In the genomic region with DNA sequence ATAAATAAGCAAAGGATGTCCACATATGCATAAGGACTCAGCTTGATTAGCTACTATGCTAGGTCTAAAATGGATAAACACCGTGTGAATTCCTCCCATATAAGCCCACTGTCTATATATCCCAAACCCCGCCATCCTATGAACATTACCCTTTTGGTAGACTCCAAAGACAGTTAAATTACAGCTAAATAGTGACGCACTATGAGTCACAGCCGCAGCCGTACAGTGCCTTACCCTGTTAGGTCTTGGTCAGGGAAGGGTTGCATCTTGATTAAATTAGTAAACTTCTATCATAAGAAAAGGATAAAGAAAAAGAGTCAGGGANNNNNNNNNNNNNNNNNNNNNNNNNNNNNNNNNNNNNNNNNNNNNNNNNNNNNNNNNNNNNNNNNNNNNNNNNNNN, we compare ENCODE assay signal across 21 mouse cellular contexts.
DNase-seq lines count a peak whose midpoint lies in the region; ATAC-seq and TF ChIP-seq lines count a peak whose summit lies in the region.
"Had no signal": no experiment of that assay in that cellular context is flagged by ENCODE, and none has a peak within 500 bp of the region (broad histone marks: within the 10 kb centered on the region; RNA-seq: fewer than 3 reads in every experiment).

No protein-coding gene starts in this region.

- H3K27me3 ChIP-seq in midbrain, embryonic 11.5 days (ENCODE audit: control insufficient read depth, insufficient read depth, low read length), result no peaks in the 10 kb centered on the region
- H3K27me3 ChIP-seq in midbrain, embryonic 13.5 days, result no peaks in the 10 kb centered on the region
- H3K27me3 ChIP-seq in C2C12 (ENCODE audit: control insufficient read depth, insufficient read depth, insufficient read length), result no peaks in the 10 kb centered on the region
- H3K27me3 ChIP-seq in intestine, postnatal 0 days (replicated peaks; ENCODE audit: control insufficient read depth, insufficient read depth, low read length), result no peaks in the 10 kb centered on the region
- H3K27me3 ChIP-seq: embryonic facial prominence, embryonic 12.5 days; forebrain, embryonic 13.5 days; forebrain, embryonic 15.5 days had no signal

- H3K4me2 ChIP-seq in midbrain, embryonic 11.5 days, result no peak overlapping the region
- no peak overlapping the region for H3K4me2 ChIP-seq in midbrain, embryonic 13.5 days (replicated peaks)
- no peak overlapping the region for H3K4me2 ChIP-seq in intestine, postnatal 0 days (replicated peaks; ENCODE audit: low read depth)
- H3K4me2 ChIP-seq: embryonic facial prominence, embryonic 12.5 days; forebrain, embryonic 13.5 days; forebrain, embryonic 15.5 days had no signal

- peak; percentile 21 for DNase-seq in midbrain, embryonic 11.5 days (ENCODE audit: low spot score, missing footprints)
- no peak for DNase-seq in embryo, embryonic 9.5 days (ENCODE audit: extremely low spot score)
- DNase-seq: adrenal gland, adult 2 months; adrenal gland, postnatal 10 days; adrenal gland, postnatal 25 days; B cell, adult 2 months; cerebellum, adult 11 months; cerebellum, adult 18-20 months; cerebellum, adult 8-10 months; cerebellum, adult 9-11 months; cerebellum, postnatal 14 days; cerebellum, postnatal 36 days; embryo, embryonic 11 days; forebrain, postnatal 0 days had no signal

- H3K79me2 ChIP-seq in C2C12 (ENCODE audit: control insufficient read depth, insufficient read depth), result no peaks in the 10 kb centered on the region

- no peak for ATAC-seq in midbrain, embryonic 11.5 days (ENCODE audit: low FRiP score)
- no peak for ATAC-seq in midbrain, embryonic 13.5 days
- ATAC-seq in intestine, postnatal 0 days, result no peak
- ATAC-seq: forebrain, embryonic 13.5 days; forebrain, embryonic 15.5 days; forebrain, postnatal 0 days had no signal

- TF ChIP-seq CTCF in C2C12 (IDR thresholded peaks at IDR 0.05; ENCODE audit: control insufficient read depth, insufficient read depth, insufficient read length), result no peak
- TF ChIP-seq CTCF in intestine, postnatal 0 days (IDR thresholded peaks at IDR 0.05; ENCODE audit: low read depth), result no peak

- H3ac ChIP-seq in C2C12 (ENCODE audit: control insufficient read depth, insufficient read length, low read depth), result no peak overlapping the region

- H3K4me1 ChIP-seq in midbrain, embryonic 11.5 days (ENCODE audit: control insufficient read depth, insufficient read depth, low read length), result no peaks in the 10 kb centered on the region
- H3K4me1 ChIP-seq in midbrain, embryonic 13.5 days (replicated peaks), result 0 out of 2 replicates have a peak, but pooled peaks cover 2% of the 10 kb centered on the region
- H3K4me1 ChIP-seq in intestine, postnatal 0 days (replicated peaks; ENCODE audit: control insufficient read depth, insufficient read depth, low read length), result no peaks in the 10 kb centered on the region
- H3K4me1 ChIP-seq: embryonic facial prominence, embryonic 10.5 days; embryonic facial prominence, embryonic 12.5 days; forebrain, embryonic 15.5 days had no signal

- H3K36me3 ChIP-seq in midbrain, embryonic 11.5 days (ENCODE audit: control insufficient read depth, insufficient read depth, low read length), result no peaks in the 10 kb centered on the region
- no peaks in the 10 kb centered on the region for H3K36me3 ChIP-seq in midbrain, embryonic 13.5 days
- H3K36me3 ChIP-seq in C2C12 (ENCODE audit: control insufficient read depth, insufficient read depth), result no peaks in the 10 kb centered on the region
- no peaks in the 10 kb centered on the region for H3K36me3 ChIP-seq in intestine, postnatal 0 days (ENCODE audit: control insufficient read depth, insufficient read depth)
- H3K36me3 ChIP-seq: embryonic facial prominence, embryonic 10.5 days; embryonic facial prominence, embryonic 12.5 days; forebrain, embryonic 15.5 days had no signal

- H3K9me3 ChIP-seq in midbrain, embryonic 11.5 days (ENCODE audit: control insufficient read depth, low read length), result no peaks in the 10 kb centered on the region
- no peaks in the 10 kb centered on the region for H3K9me3 ChIP-seq in midbrain, embryonic 13.5 days
- H3K9me3 ChIP-seq in intestine, postnatal 0 days (ENCODE audit: control insufficient read depth), result no peaks in the 10 kb centered on the region
- H3K9me3 ChIP-seq: embryonic facial prominence, embryonic 10.5 days; embryonic facial prominence, embryonic 12.5 days; forebrain, embryonic 13.5 days; forebrain, embryonic 15.5 days had no signal

- no peak overlapping the region for H3K27ac ChIP-seq in midbrain, embryonic 11.5 days (ENCODE audit: low read depth, low read length)
- H3K27ac ChIP-seq in midbrain, embryonic 13.5 days, result no peak overlapping the region
- no peak overlapping the region for H3K27ac ChIP-seq in intestine, postnatal 0 days (ENCODE audit: low read depth, low read length)
- H3K27ac ChIP-seq: embryonic facial prominence, embryonic 10.5 days; embryonic facial prominence, embryonic 12.5 days; forebrain, embryonic 13.5 days; forebrain, embryonic 15.5 days had no signal

- no peak overlapping the region for H3K4me3 ChIP-seq in midbrain, embryonic 11.5 days (ENCODE audit: low read depth, low read length)
- no peak overlapping the region for H3K4me3 ChIP-seq in midbrain, embryonic 13.5 days (replicated peaks)
- H3K4me3 ChIP-seq in C2C12 (ENCODE audit: insufficient read depth, poor library complexity, severe bottlenecking), result no peak overlapping the region
- H3K4me3 ChIP-seq in intestine, postnatal 0 days (ENCODE audit: low read depth, low read length), result no peak overlapping the region
- H3K4me3 ChIP-seq: embryonic facial prominence, embryonic 10.5 days; embryonic facial prominence, embryonic 12.5 days; forebrain, embryonic 13.5 days; forebrain, embryonic 15.5 days had no signal

- WGBS in midbrain, embryonic 11.5 days, result 91% methylated on average over 5 of the region's 5 CpGs
- 93% methylated on average over 5 of the region's 5 CpGs for WGBS in midbrain, embryonic 13.5 days
- 89% methylated on average over 5 of the region's 5 CpGs for WGBS in intestine, postnatal 0 days

- H3K9ac ChIP-seq in midbrain, embryonic 11.5 days (ENCODE audit: low read length), result no peak overlapping the region
- H3K9ac ChIP-seq in midbrain, embryonic 13.5 days (replicated peaks), result no peak overlapping the region
- no peak overlapping the region for H3K9ac ChIP-seq in intestine, postnatal 0 days (ENCODE audit: low read depth, low read length)
- H3K9ac ChIP-seq: embryonic facial prominence, embryonic 12.5 days; forebrain, embryonic 13.5 days; forebrain, embryonic 15.5 days; forebrain, postnatal 0 days had no signal

- no peaks in the 10 kb centered on the region for H3K79me3 ChIP-seq in C2C12 (ENCODE audit: low read depth)

TF ChIP-seq in C2C12, 6 proteins besides CTCF, POLR2A, EP300 and RAD21:
- peak; percentile 32 for TF ChIP-seq MYOD1 (IDR thresholded peaks at IDR 0.05; ENCODE audit: control insufficient read depth, insufficient read length, low read depth)
- TF ChIP-seq USF1 (IDR thresholded peaks at IDR 0.05; ENCODE audit: low read depth), result no peak
- TF ChIP-seq FOSL1 (IDR thresholded peaks at IDR 0.05; ENCODE audit: insufficient read depth, low read length, poor library complexity, severe bottlenecking), result peak; percentile 70
- TF ChIP-seq MYOG (IDR thresholded peaks at IDR 0.05; ENCODE audit: control insufficient read depth, extremely low read depth, insufficient read length), result no peak
- TF ChIP-seq MAX (IDR thresholded peaks at IDR 0.05), result no peak
